Mouse (Mus musculus): Measurements from ENCODE around the gene Fth1. TPM values are rescaled to one million over a fixed set of nuclear protein-coding genes. Genes with fewer than 3 reads are reported as not detected.

Gene Fth1
- total and polyA plus RNA-seq, 3 experiments = 303 to 2,849 (median 317) TPM

DNA sequence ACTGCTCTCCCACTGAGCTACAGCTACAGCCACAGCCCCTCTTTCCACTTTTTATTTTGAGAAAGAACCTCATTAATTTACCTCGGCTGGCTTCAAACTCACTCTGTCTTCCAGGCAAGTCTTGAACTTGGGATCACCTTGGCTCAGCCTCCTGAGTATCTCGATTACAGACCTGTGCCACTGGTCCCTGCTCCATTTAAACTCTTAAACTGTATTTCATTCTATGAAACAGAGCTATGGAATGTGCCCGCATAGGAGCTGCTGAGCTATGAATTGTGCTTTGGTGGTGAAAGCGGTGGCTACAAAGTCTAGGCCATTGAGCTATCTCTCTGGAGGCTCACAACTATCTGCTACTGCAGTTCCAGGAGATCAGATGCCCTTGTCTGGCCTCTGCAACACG lies 22.4 kb upstream of the Fth1 start:
- H3K4me3 ChIP-seq (replicated peaks in 1 of 3; ENCODE audit: low read depth in 2 of 3, low read length in 2 of 3, poor library complexity in 1 of 3) = no peak overlapping the region
- H3K36me3 ChIP-seq (replicated peaks in 1 of 2; ENCODE audit: control insufficient read depth in 1 of 2, insufficient read depth in 1 of 2, low read length in 1 of 2) = no peaks in the 10 kb centered on the region
- dilution Hi-C loops (cut with MboI; ENCODE audit: extremely low pct_ligation_motif_present, extremely low pct_unique_long_range_greater_than_20kb, low sequenced_read_pairs) (no loop called here), in situ Hi-C loops (cut with MboI; ENCODE audit: low pct_ligation_motif_present, low pct_unique_long_range_greater_than_20kb, low sequenced_read_pairs) (no loop called here)
- H3K27me3 ChIP-seq (replicated peaks) = no peaks in the 10 kb centered on the region
- peaks cover 8 to 43% of the 10 kb centered on the region in 2 experiments; a peak in 3 of 4 replicates for H3K4me1 ChIP-seq (ENCODE audit: control insufficient read depth in 1 of 2, insufficient read depth in 2 of 2)
- TF ChIP-seq POLR2A (IDR thresholded peaks at IDR 0.05; ENCODE audit: low read depth, low read length) (no peak), E2F4 (IDR thresholded peaks at IDR 0.05; ENCODE audit: insufficient replicate concordance, low read depth, low read length) (no peak), SMC3 (IDR thresholded peaks at IDR 0.05; ENCODE audit: low read depth, low read length) (no peak), MAZ (IDR thresholded peaks at IDR 0.05; ENCODE audit: low read depth, low read length) (no peak), ELF1 (IDR thresholded peaks at IDR 0.05; ENCODE audit: low read depth, low read length) (no peak), ZC3H11A (IDR thresholded peaks at IDR 0.05; ENCODE audit: low read depth, low read length) (no peak), USF2 (conservative IDR thresholded peaks at IDR 0.05; ENCODE audit: low read depth, low read length) (no peak), KAT2A (IDR thresholded peaks at IDR 0.05; ENCODE audit: insufficient replicate concordance, low read length) (no peak), BHLHE40 (IDR thresholded peaks at IDR 0.05; ENCODE audit: low read depth, low read length) (no peak), HCFC1 (IDR thresholded peaks at IDR 0.05; ENCODE audit: low read depth, low read length) (no peak)
- no peak overlapping the region for H3K9ac ChIP-seq (ENCODE audit: insufficient read depth, low read depth)
- no peaks in the 10 kb centered on the region for H3K79me2 ChIP-seq (replicated peaks; ENCODE audit: control insufficient read depth, extremely low read depth, insufficient read depth, poor library complexity, severe bottlenecking)
- DNase-seq (ENCODE audit: extremely low read depth) = no peak
- H3K4me2 ChIP-seq (ENCODE audit: insufficient read depth, low read depth, poor library complexity, severe bottlenecking) = no peak overlapping the region
- H3K9me3 ChIP-seq (replicated peaks; ENCODE audit: low read length) = peaks cover under 1% of the 10 kb centered on the region
- no peak overlapping the region for H3K27ac ChIP-seq (ENCODE audit: insufficient read depth, low read depth)

DNA sequence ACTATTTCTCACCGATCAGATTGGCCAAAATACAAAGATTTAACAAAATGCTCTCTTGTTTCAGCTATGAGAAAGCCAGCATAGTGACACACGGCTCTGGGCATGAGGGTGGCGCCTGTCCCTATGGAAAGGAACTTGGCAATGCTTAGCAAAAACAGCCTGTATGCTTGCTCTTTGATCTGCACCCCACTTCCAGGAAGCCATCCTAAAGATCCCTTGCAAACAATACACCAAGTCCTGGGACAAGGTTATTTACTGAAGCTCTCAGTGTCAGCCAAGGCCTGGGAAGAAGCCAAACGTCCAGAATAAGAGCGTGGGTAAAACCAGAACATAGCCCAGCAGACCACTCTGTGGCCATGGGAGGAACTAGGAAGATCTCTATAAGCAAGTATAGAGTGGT lies 19.6 kb upstream of the Fth1 start:
- in situ Hi-C loops (cut with MboI; ENCODE audit: low pct_ligation_motif_present, low pct_unique_long_range_greater_than_20kb, low sequenced_read_pairs) (no loop called here), dilution Hi-C loops (cut with MboI; ENCODE audit: extremely low pct_ligation_motif_present, extremely low pct_unique_long_range_greater_than_20kb, low sequenced_read_pairs) (no loop called here)
- Histone ChIP-seq H3K9me3 (replicated peaks; ENCODE audit: low read length) (no peaks in the 10 kb centered on the region), H3K4me3 (replicated peaks in 1 of 3; ENCODE audit: low read depth in 2 of 3, low read length in 2 of 3, poor library complexity in 1 of 3) (no peak overlapping the region), H3K4me2 (ENCODE audit: insufficient read depth, low read depth, poor library complexity, severe bottlenecking) (no peak overlapping the region), H3K4me1 (ENCODE audit: control insufficient read depth in 1 of 2, insufficient read depth in 2 of 2) (peaks cover 0 to 18% of the 10 kb centered on the region in 2 experiments; a peak in 2 of 4 replicates), H3K36me3 (replicated peaks in 1 of 2; ENCODE audit: control insufficient read depth in 1 of 2, insufficient read depth in 1 of 2, low read length in 1 of 2) (no peaks in the 10 kb centered on the region), H3K27ac (ENCODE audit: insufficient read depth, low read depth) (no peak overlapping the region), H3K9ac (ENCODE audit: insufficient read depth, low read depth) (no peak overlapping the region), H3K79me2 (replicated peaks; ENCODE audit: control insufficient read depth, extremely low read depth, insufficient read depth, poor library complexity, severe bottlenecking) (no peaks in the 10 kb centered on the region), H3K27me3 (replicated peaks) (no peaks in the 10 kb centered on the region)
- no peak for DNase-seq (ENCODE audit: extremely low read depth)
- TF ChIP-seq JUND (conservative IDR thresholded peaks at IDR 0.05; ENCODE audit: low read depth, low read length) (no peak), SIN3A (IDR thresholded peaks at IDR 0.05; ENCODE audit: low read length) (no peak), USF2 (conservative IDR thresholded peaks at IDR 0.05; ENCODE audit: low read depth, low read length) (no peak), ZKSCAN1 (IDR thresholded peaks at IDR 0.05; ENCODE audit: borderline replicate concordance, low read depth, low read length) (no peak), CTCF (conservative IDR thresholded peaks at IDR 0.05 in 1 of 2, IDR thresholded peaks at IDR 0.05 in 1 of 2; ENCODE audit: low read depth in 2 of 2, low read length in 2 of 2) (no peak), MAX (IDR thresholded peaks at IDR 0.05; ENCODE audit: low read length) (no peak), ELF1 (IDR thresholded peaks at IDR 0.05; ENCODE audit: low read depth, low read length) (no peak), GABPA (IDR thresholded peaks at IDR 0.05; ENCODE audit: insufficient replicate concordance, low read depth, low read length) (no peak), MAZ (IDR thresholded peaks at IDR 0.05; ENCODE audit: low read depth, low read length) (no peak), HCFC1 (IDR thresholded peaks at IDR 0.05; ENCODE audit: low read depth, low read length) (no peak), RAD21 (IDR thresholded peaks at IDR 0.05; ENCODE audit: low read depth, low read length) (no peak)

Measured in CH12.LX (cell line).